Mouse (Mus musculus) C2C12 (cell line): ENCODE measurements around the gene Sat1.

Source experiments
- CEBPB ChIP-seq: IDR thresholded peaks from one replicate; pipeline ENCODE4 v1.6.1; 2011; ENCODE audit warnings: low read depth, mild to moderate bottlenecking, control low read depth, moderate library complexity
- CTCF ChIP-seq: IDR thresholded peaks from one replicate; pipeline ENCODE4 v1.5.1; 2011; ENCODE audit not compliant: control insufficient read depth, insufficient read depth, insufficient read length
- MAX ChIP-seq: IDR thresholded peaks from one replicate; pipeline ENCODE4 v1.6.1; 2011; ENCODE audit warnings: mild to moderate bottlenecking, control low read depth
- USF1 ChIP-seq: IDR thresholded peaks from one replicate; pipeline ENCODE4 v1.6.1; 2011; ENCODE audit warnings: low read depth, mild to moderate bottlenecking, control low read depth, moderate library complexity

- TF ChIP-seq CTCF (no peak), MAX (no peak), USF1 (no peak), CEBPB (no peak)
These were observed 14.4 kb downstream of the Sat1 start for GRCm38 (mm10) chrX:155201799-155202198.
